Mouse (Mus musculus) cerebral cortex, adult 2 months (tissue): ENCODE data around the gene Kif3c.

Experiments used
- WGBS: fragments of 180-500 bp; shearing (Covaris S2); methylation state at CpG from one replicate; pipeline ENCODE4 v1.1.7; 2018; 5-methylcytosine and 5-hydroxymethylcytosine counted together

The Kif3c gene

GRCm38 (mm10) chr12:3370979-3371925 lies 6.3 kb downstream of the Kif3c start:
- 9% methylated on average over 11 of the region's 11 CpGs for WGBS

GRCm38 (mm10) chr12:3371991-3372390 lies 7.1 kb downstream of the Kif3c start:
- WGBS = 10% methylated on average over 3 of the region's 3 CpGs

- 93% methylated on average over 6 of the region's 6 CpGs for WGBS
These were observed 8.6 kb downstream of the Kif3c start for GRCm38 (mm10) chr12:3373566-3373965.

- 45% methylated on average over 5 of the region's 5 CpGs for WGBS
These were observed 9.6 kb downstream of the Kif3c start for GRCm38 (mm10) chr12:3374552-3374951.

GRCm38 (mm10) chr12:3377190-3377589 lies 12.3 kb downstream of the Kif3c start:
- 29% methylated on average over 3 of the region's 3 CpGs for WGBS

GRCm38 (mm10) chr12:3377755-3378154 lies 12.8 kb downstream of the Kif3c start:
- WGBS = 75% methylated on average over 5 of the region's 5 CpGs

- 31% methylated on average over 1 of the region's 1 CpGs for WGBS
These were observed 19.9 kb downstream of the Kif3c start for GRCm38 (mm10) chr12:3384860-3385259.

GRCm38 (mm10) chr12:3385271-3385670 lies 20.3 kb downstream of the Kif3c start:
- 38% methylated on average over 6 of the region's 6 CpGs for WGBS

- 15% methylated on average over 10 of the region's 10 CpGs for WGBS
These were observed 21.0 kb downstream of the Kif3c start for GRCm38 (mm10) chr12:3385940-3386339.

GRCm38 (mm10) chr12:3387891-3388290 lies 23.0 kb downstream of the Kif3c start:
- WGBS = 93% methylated on average over 16 of the region's 16 CpGs

- WGBS = 53% methylated on average over 12 of the region's 12 CpGs
These were observed 24.5 kb downstream of the Kif3c start for GRCm38 (mm10) chr12:3389394-3389793.

- WGBS = 72% methylated on average over 2 of the region's 2 CpGs
These were observed 25.1 kb downstream of the Kif3c start for GRCm38 (mm10) chr12:3390071-3390470.

- WGBS = 22% methylated on average over 12 of the region's 12 CpGs
These were observed 25.8 kb downstream of the Kif3c start for GRCm38 (mm10) chr12:3390577-3391262.

GRCm38 (mm10) chr12:3391276-3391675 lies 26.3 kb downstream of the Kif3c start:
- 56% methylated on average over 1 of the region's 1 CpGs for WGBS

GRCm38 (mm10) chr12:3393140-3393539 lies 28.2 kb downstream of the Kif3c start:
- WGBS = 75% methylated on average over 4 of the region's 4 CpGs

GRCm38 (mm10) chr12:3396931-3397330 lies 32.0 kb downstream of the Kif3c start:
- 85% methylated on average over 8 of the region's 8 CpGs for WGBS

- 55% methylated on average over 3 of the region's 3 CpGs for WGBS
These were observed 40.7 kb downstream of the Kif3c start for GRCm38 (mm10) chr12:3405662-3406061.

- WGBS = 29% methylated on average over 6 of the region's 6 CpGs
These were observed 41.7 kb downstream of the Kif3c start for GRCm38 (mm10) chr12:3406585-3406984.

GRCm38 (mm10) chr12:3414956-3415355 lies 50.0 kb downstream of the Kif3c start:
- WGBS = 78% methylated on average over 4 of the region's 4 CpGs

GRCm38 (mm10) chr12:3418761-3419160 lies 53.8 kb downstream of the Kif3c start:
- 51% methylated on average over 3 of the region's 3 CpGs for WGBS

- WGBS = 84% methylated on average over 2 of the region's 2 CpGs
These were observed 55.6 kb downstream of the Kif3c start for GRCm38 (mm10) chr12:3420519-3420918.

- 82% methylated on average over 1 of the region's 1 CpGs for WGBS
These were observed 57.9 kb downstream of the Kif3c start for GRCm38 (mm10) chr12:3422786-3423185.

- 85% methylated on average over 2 of the region's 2 CpGs for WGBS
These were observed 59.2 kb downstream of the Kif3c start for GRCm38 (mm10) chr12:3424179-3424578.
